Mouse (Mus musculus) midbrain, embryonic 14.5 days (tissue): Measurements from ENCODE around the gene Tle3. TPM values are rescaled to one million over a fixed set of nuclear protein-coding genes. Genes with fewer than 3 reads are reported as not detected.

Experiments
- ATAC-seq: fragments of 200-750 bp; cut with Nextera tagmentation; 2 replicates; pipeline ENCODE4 v1.8.0; 2017; ENCODE audit warnings: moderate number of reproducible peaks, moderate library complexity; ENCODE audit not compliant: low FRiP score, low TSS enrichment
- DNase-seq: peaks from one replicate; pipeline ENCODE4 v3.0.0-alpha.2; 2015
- H3K27ac ChIP-seq: fragments of 300-500 bp; sonication (generic); replicated peaks from 2 replicates; pipeline ENCODE4 v1.5.1; 2014; ENCODE audit warnings: mild to moderate bottlenecking, low read depth, low read length, moderate library complexity
- H3K27me3 ChIP-seq: fragments of 300-500 bp; sonication (generic); 2 replicates; pipeline ENCODE4 v1.6.1; 2014; ENCODE audit warnings: low read length, control low read depth, mixed read lengths; ENCODE audit not compliant: control insufficient read depth, insufficient read depth
- H3K36me3 ChIP-seq: fragments of 300-500 bp; sonication (generic); 2 replicates; pipeline ENCODE4 v1.6.1; 2014; ENCODE audit warnings: low read length, control low read depth; ENCODE audit not compliant: control insufficient read depth, insufficient read depth
- H3K4me1 ChIP-seq: fragments of 300-500 bp; sonication (generic); 2 replicates; pipeline ENCODE4 v1.6.1; 2014; ENCODE audit warnings: mild to moderate bottlenecking, antibody characterized with exemption, low read length, control low read depth; ENCODE audit not compliant: control insufficient read depth, insufficient read depth
- H3K4me2 ChIP-seq: fragments of 300-500 bp; sonication (generic); 2 replicates; pipeline ENCODE4 v1.6.1; 2014; ENCODE audit warnings: mild to moderate bottlenecking, low read length, moderate library complexity
- H3K4me3 ChIP-seq: fragments of 300-500 bp; sonication (generic); replicated peaks from 2 replicates; pipeline ENCODE4 v1.5.1; 2014; ENCODE audit warnings: low read depth, low read length
- H3K9ac ChIP-seq: fragments of 300-500 bp; sonication (generic); replicated peaks from 2 replicates; pipeline ENCODE4 v1.6.1; 2014; ENCODE audit warnings: mild to moderate bottlenecking, low read length, moderate library complexity
- H3K9me3 ChIP-seq: fragments of 300-500 bp; sonication (generic); 2 replicates; pipeline ENCODE4 v1.6.1; 2016; ENCODE audit warnings: low read length, control low read depth, mixed read lengths; ENCODE audit not compliant: control insufficient read depth
- WGBS: fragments of 180-500 bp; shearing (Covaris S2); extraction: QIAGEN DNeasy Blood & Tissue Kit; methylation state at CpG from one replicate; pipeline ENCODE4 v1.1.7; 2014; 5-methylcytosine and 5-hydroxymethylcytosine counted together
- polyA plus RNA-seq: library from polyadenylated mRNA; unstranded; fragments of >200 nt; fragmentation: Nextera tagmentation; extraction: Ambion mirVana; gene quantifications from 2 replicates; pipeline ENCODE4 v1.2.1, GENCODE M21; 2014

Tle3 gene
- polyA plus RNA-seq, 1 experiment from 2014 or later, result 43.8 TPM

DNA sequence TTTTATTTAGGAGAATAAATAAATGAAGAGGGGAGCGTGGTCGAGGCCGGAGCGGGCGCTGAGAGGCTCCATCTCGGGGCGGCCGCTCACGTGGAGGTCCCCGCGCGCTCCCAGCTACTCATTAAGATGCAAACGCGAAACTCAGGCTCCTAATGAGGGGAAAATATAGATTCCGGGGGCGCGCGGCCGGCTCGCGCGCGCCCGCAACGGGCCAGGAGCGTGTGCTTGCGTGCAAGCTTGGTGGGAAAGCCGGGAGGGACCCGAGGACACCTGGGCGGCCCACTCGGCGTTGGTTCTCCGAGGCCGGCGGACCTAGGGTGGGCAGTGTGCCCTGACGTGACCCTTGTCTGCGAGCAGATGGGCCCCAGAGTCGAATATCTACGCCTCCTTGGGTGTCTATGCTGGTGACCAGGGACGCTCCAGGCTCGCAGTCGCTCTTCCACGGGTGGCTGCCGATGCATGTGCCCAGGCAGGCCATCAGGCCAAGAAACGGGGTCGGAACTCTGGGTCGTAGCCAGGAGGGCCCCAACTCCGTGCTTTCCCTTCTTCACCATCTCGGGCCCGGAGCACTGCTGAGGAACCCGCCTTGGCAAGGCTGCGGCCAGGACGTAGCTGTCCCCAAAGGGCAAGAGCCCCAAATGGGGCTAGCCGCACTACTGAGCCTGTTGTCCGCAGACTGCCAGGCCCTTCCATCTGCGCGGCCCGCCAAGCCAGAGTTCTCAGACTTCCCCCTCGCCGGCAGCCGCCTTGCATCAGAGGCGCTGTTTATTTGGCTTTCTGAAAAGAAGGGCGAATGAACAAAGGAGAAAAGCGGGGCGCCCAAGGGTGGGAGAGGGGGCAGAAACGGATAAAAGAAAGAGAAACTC lies 1.0 kb upstream of the Tle3 start:
- peak; percentile 28 for ATAC-seq
- DNase-seq, result peak; percentile 77
- Histone ChIP-seq H3K4me2 (peak overlapping the region; percentile 97), H3K36me3 (0 out of 2 replicates have a peak, but pooled peaks cover 2% of the 10 kb centered on the region), H3K27ac (peak overlapping the region; percentile 92), H3K27me3 (no peaks in the 10 kb centered on the region), H3K9ac (peak overlapping the region; percentile 59), H3K4me1 (peaks cover 44% of the 10 kb centered on the region), H3K9me3 (no peaks in the 10 kb centered on the region), H3K4me3 (peak overlapping the region; percentile 98)
- under 1% methylated on average over 66 of the region's 66 CpGs for WGBS

DNA sequence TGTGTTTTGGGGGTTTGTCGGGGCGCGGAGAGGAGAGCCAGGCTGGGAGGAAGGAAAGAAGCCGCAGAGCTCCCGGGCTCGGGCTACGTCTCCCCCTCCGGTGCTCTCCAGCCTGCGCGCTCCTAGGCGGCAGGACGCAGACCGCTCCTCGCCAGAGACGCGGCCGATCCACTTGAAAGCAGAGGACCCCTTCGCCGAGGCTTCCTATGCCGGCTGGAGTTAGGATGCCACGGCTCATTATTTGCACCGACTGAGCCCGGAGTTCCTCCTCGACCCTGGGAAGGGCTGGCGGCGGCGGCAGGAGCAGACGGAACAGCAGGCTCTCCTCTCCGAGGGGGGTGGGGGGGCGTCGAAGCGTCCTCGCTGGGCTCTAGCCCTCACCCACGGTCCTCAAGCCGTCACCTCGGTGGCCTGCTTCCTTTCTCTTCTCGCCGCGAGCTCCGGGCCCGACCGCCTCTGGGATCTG lies 377 bp downstream of the Tle3 start:
- Histone ChIP-seq H3K9me3 (no peaks in the 10 kb centered on the region), H3K27me3 (no peaks in the 10 kb centered on the region), H3K27ac (peak overlapping the region; percentile 95), H3K4me3 (peak overlapping the region; percentile 98), H3K4me2 (peak overlapping the region; percentile 97), H3K4me1 (peaks cover 57% of the 10 kb centered on the region), H3K9ac (peak overlapping the region; percentile 98), H3K36me3 (0 out of 2 replicates have a peak, but pooled peaks cover 10% of the 10 kb centered on the region)
- DNase-seq (no peak), ATAC-seq (peak; percentile 3; the same call in 1 of the 2 replicates)
- WGBS, result under 1% methylated on average over 42 of the region's 42 CpGs

DNA sequence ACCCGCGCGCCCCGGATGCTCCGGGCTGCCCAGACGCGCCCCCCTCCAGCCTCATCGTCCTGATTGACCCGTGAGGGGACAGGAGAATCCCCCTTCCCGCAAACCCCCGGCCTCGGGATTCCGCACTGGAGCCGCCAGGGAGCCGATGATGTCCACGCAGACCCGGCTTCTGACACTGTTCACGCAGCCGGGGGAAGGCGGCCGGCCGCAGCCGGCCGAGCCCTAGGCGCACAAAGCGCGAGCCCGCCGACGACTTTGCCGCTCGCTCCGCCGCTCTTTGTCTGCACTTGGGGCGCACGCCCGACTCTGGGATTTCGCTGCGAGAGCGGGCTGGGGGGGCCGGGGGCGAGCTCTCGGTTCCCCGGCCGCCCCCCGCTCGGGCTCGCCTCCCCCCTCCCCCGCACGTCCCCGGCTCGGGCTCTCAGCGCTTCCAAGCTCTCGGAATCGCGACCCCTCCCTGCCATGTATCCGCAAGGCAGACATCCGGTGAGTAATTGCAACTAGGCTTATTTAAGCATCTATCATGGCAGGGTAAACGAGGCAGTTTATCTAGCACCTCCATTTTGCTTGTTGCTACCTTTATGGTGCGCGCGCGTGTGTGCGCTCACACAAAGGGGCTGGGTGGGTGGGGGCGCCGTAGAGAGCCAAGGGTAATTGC lies 939 bp downstream of the Tle3 start:
- ATAC-seq, result no peak
- peak overlapping the region; percentile 98 for H3K4me3 ChIP-seq
- no peaks in the 10 kb centered on the region for H3K9me3 ChIP-seq

DNA sequence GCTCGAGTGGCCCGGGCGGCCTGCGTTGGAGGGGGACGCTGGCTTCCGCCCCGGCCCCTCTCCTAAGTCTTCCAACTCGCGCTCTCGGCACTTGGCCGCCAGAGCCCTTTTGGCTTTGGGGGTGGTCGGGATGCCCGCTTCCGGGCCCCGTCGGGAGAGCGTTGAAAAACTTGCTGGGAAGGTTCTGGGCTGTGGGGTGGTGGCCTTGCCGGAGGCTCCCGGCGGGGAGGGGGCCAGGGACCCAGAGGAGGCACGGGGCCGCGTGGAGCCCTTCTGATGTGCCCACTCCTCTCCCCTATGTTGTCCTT lies 1.4 kb downstream of the Tle3 start:
- peak overlapping the region; percentile 97 for H3K4me2 ChIP-seq
- DNase-seq, result no peak
- peak overlapping the region; percentile 98 for H3K9ac ChIP-seq
- H3K27ac ChIP-seq, result peak overlapping the region; percentile 95
- no peaks in the 10 kb centered on the region for H3K9me3 ChIP-seq
- H3K27me3 ChIP-seq, result no peaks in the 10 kb centered on the region
- WGBS, result 0% methylated on average over 23 of the region's 23 CpGs
- ATAC-seq, result no peak
- H3K4me1 ChIP-seq, result peaks cover 61% of the 10 kb centered on the region
- H3K4me3 ChIP-seq, result peak overlapping the region; percentile 98
- peaks cover 13% of the 10 kb centered on the region for H3K36me3 ChIP-seq

More for the DNA sequence above, 939 bp downstream of the Tle3 start:
- Histone ChIP-seq H3K4me2 (peak overlapping the region; percentile 97), H3K4me1 (peaks cover 61% of the 10 kb centered on the region), H3K27me3 (no peaks in the 10 kb centered on the region), H3K36me3 (0 out of 2 replicates have a peak, but pooled peaks cover 11% of the 10 kb centered on the region), H3K27ac (peak overlapping the region; percentile 95), H3K9ac (peak overlapping the region; percentile 98)
- peak; percentile 80 for DNase-seq
- WGBS, result under 1% methylated on average over 66 of the region's 66 CpGs

GRCm38 (mm10) chr9:61373942-61374900 lies 2.1 kb downstream of the Tle3 start:
- H3K36me3 ChIP-seq, result peaks cover 20% of the 10 kb centered on the region
- H3K9me3 ChIP-seq, result no peaks in the 10 kb centered on the region
- ATAC-seq, result no peak
- H3K27ac ChIP-seq, result peak overlapping the region; percentile 95
- peak overlapping the region; percentile 98 for H3K4me3 ChIP-seq
- no peaks in the 10 kb centered on the region for H3K27me3 ChIP-seq
- WGBS, result under 1% methylated on average over 51 of the region's 51 CpGs
- H3K9ac ChIP-seq, result peak overlapping the region; percentile 98
- peaks cover 61% of the 10 kb centered on the region for H3K4me1 ChIP-seq
- peak; percentile 84 for DNase-seq
- H3K4me2 ChIP-seq, result peak overlapping the region; percentile 97

- Histone ChIP-seq H3K9me3 (no peaks in the 10 kb centered on the region), H3K27me3 (no peaks in the 10 kb centered on the region), H3K9ac (peak overlapping the region; percentile 98), H3K36me3 (peaks cover 24% of the 10 kb centered on the region), H3K4me2 (peak overlapping the region; percentile 97), H3K4me3 (peak overlapping the region; percentile 98), H3K4me1 (peaks cover 61% of the 10 kb centered on the region), H3K27ac (peak overlapping the region; percentile 95; the same call in 1 of the 2 replicates)
- 5% methylated on average over 5 of the region's 5 CpGs for WGBS
- DNase-seq (no peak), ATAC-seq (no peak)
Observed at GRCm38 (mm10) chr9:61375002-61375401, 2.8 kb downstream of the Tle3 start.

GRCm38 (mm10) chr9:61375802-61376561 lies 3.8 kb downstream of the Tle3 start:
- peaks cover 71% of the 10 kb centered on the region for H3K4me1 ChIP-seq
- no peaks in the 10 kb centered on the region for H3K9me3 ChIP-seq
- no peak for ATAC-seq
- H3K27ac ChIP-seq, result 0 out of 2 replicates have a peak overlapping the region, but pooled peaks have one; percentile 26
- H3K27me3 ChIP-seq, result no peaks in the 10 kb centered on the region
- peak overlapping the region; percentile 98 for H3K4me3 ChIP-seq
- H3K9ac ChIP-seq, result peak overlapping the region; percentile 41
- peaks cover 24% of the 10 kb centered on the region for H3K36me3 ChIP-seq
- DNase-seq, result no peak
- WGBS, result 26% methylated on average over 11 of the region's 11 CpGs
- peak overlapping the region; percentile 97 for H3K4me2 ChIP-seq
